Mouse (Mus musculus) ES-E14 (cell line): ENCODE results near the gene Wdr64.

ENCODE experiments used
- CHD2 ChIP-seq: IDR thresholded peaks from 2 replicates; pipeline ENCODE4 v1.6.1; 2014; ENCODE audit warnings: mild to moderate bottlenecking, low read depth, low read length, inconsistent platforms
- HCFC1 ChIP-seq: IDR thresholded peaks from 2 replicates; pipeline ENCODE4 v1.6.1; 2012; ENCODE audit warnings: low read length, inconsistent platforms, borderline replicate concordance; ENCODE audit not compliant: insufficient read depth
- MAFK ChIP-seq: IDR thresholded peaks from 2 replicates; pipeline ENCODE4 v1.6.1; 2014; ENCODE audit warnings: mild to moderate bottlenecking, low read depth, low read length, inconsistent platforms; ENCODE audit not compliant: insufficient read depth
- ZC3H11A ChIP-seq: IDR thresholded peaks from 2 replicates; pipeline ENCODE4 v1.6.1; 2012; ENCODE audit warnings: low read depth, mild to moderate bottlenecking, inconsistent platforms, low read length, borderline replicate concordance
- ZNF384 ChIP-seq: IDR thresholded peaks from 2 replicates; pipeline ENCODE4 v1.6.1; 2012; ENCODE audit warnings: low read depth, low read length, inconsistent platforms

- no peak for TF ChIP-seq ZC3H11A
- TF ChIP-seq MAFK = peak; percentile 33; the same call in 1 of the 2 replicates
- TF ChIP-seq ZNF384 = no peak
- no peak for TF ChIP-seq HCFC1
- TF ChIP-seq CHD2 = no peak
Observed at GRCm38 (mm10) chr1:175670042-175670441, 28.4 kb upstream of the Wdr64 start.
